Mouse (Mus musculus) ES-E14 (cell line): ENCODE data around the gene Kdm6b. TPM values are rescaled to one million over a fixed set of nuclear protein-coding genes. Genes with fewer than 3 reads are reported as not detected.

ENCODE experiments used
- DNase-seq: peaks from one replicate; pipeline ENCODE4 v3.0.0-alpha.2; 2013; ENCODE audit warnings: low read depth, low spot score
- H3K27ac ChIP-seq: 2 replicates; pipeline ENCODE4 v1.5.1; 2012; ENCODE audit warnings: low read depth, mild to moderate bottlenecking, low read length, moderate library complexity, mixed read lengths; ENCODE audit not compliant: poor library complexity, insufficient read depth, severe bottlenecking
- H3K36me3 ChIP-seq: 2 replicates; pipeline ENCODE4 v1.6.1; 2012; ENCODE audit warnings: mild to moderate bottlenecking, low read length, moderate library complexity, mixed read lengths; ENCODE audit not compliant: control insufficient read depth, poor library complexity, insufficient read depth, severe bottlenecking
- H3K4me1 ChIP-seq, 2 experiments: fragments of 150-350 bp in 1 of 2; sonication (generic) in 1 of 2; 2 replicates each; pipeline ENCODE4 v1.6.1; 2012; ENCODE audit warnings: low read length in 2 of 2, mild to moderate bottlenecking in 1 of 2, mixed read lengths in 1 of 2; ENCODE audit not compliant: control insufficient read depth in 2 of 2, insufficient read depth in 2 of 2, poor library complexity in 1 of 2
- H3K4me3 ChIP-seq, 2 experiments: fragments of 150-350 bp in 1 of 2; sonication (generic) in 1 of 2; 2 replicates each; pipeline ENCODE4 v1.5.1; 2012; ENCODE audit warnings: low read length in 2 of 2, low read depth in 1 of 2, mild to moderate bottlenecking in 1 of 2, mixed read lengths in 1 of 2; ENCODE audit not compliant: insufficient read depth in 1 of 2, poor library complexity in 1 of 2, severe bottlenecking in 1 of 2
- H3K9ac ChIP-seq: 2 replicates; pipeline ENCODE4 v1.6.1; 2012; ENCODE audit warnings: low read depth, mild to moderate bottlenecking, low read length, mixed read lengths; ENCODE audit not compliant: poor library complexity, insufficient read depth, severe bottlenecking
- H3K9me3 ChIP-seq: fragments of 150-350 bp; sonication (generic); 2 replicates; pipeline ENCODE4 v1.6.1; 2012; ENCODE audit warnings: low read depth, mild to moderate bottlenecking, low read length; ENCODE audit not compliant: control insufficient read depth, insufficient read depth
- CHD2 ChIP-seq: IDR thresholded peaks from 2 replicates; pipeline ENCODE4 v1.6.1; 2014; ENCODE audit warnings: mild to moderate bottlenecking, low read depth, low read length, inconsistent platforms
- HCFC1 ChIP-seq: IDR thresholded peaks from 2 replicates; pipeline ENCODE4 v1.6.1; 2012; ENCODE audit warnings: low read length, inconsistent platforms, borderline replicate concordance; ENCODE audit not compliant: insufficient read depth
- MAFK ChIP-seq: IDR thresholded peaks from 2 replicates; pipeline ENCODE4 v1.6.1; 2014; ENCODE audit warnings: mild to moderate bottlenecking, low read depth, low read length, inconsistent platforms; ENCODE audit not compliant: insufficient read depth
- ZC3H11A ChIP-seq: IDR thresholded peaks from 2 replicates; pipeline ENCODE4 v1.6.1; 2012; ENCODE audit warnings: low read depth, mild to moderate bottlenecking, inconsistent platforms, low read length, borderline replicate concordance
- ZNF384 ChIP-seq: IDR thresholded peaks from 2 replicates; pipeline ENCODE4 v1.6.1; 2012; ENCODE audit warnings: low read depth, low read length, inconsistent platforms
- in situ Hi-C, 2 experiments: fragments of 600-800 bp; cut with MboI; formaldehyde crosslinking; loops; one replicate each; pipeline ENCODE4 v1.15.1; 2025; ENCODE audit warnings: low sequenced_read_pairs in 2 of 2, inconsistent platforms in 1 of 2; ENCODE audit not compliant: unreplicated experiment in 2 of 2
- total RNA-seq: library from RNA; depleted of rRNA; stranded (reverse); fragments of 300-350 nt; gene quantifications from 2 replicates; pipeline ENCODE4 v1.2.3, GENCODE M21; 2012

Gene Kdm6b
- total RNA-seq, 1 experiment: 9.4 TPM

- Histone ChIP-seq H3K9me3 (no peaks in the 10 kb centered on the region), H3K9ac (no peak overlapping the region), H3K4me1 (peaks cover 0 to 3% of the 10 kb centered on the region in 2 experiments; a peak in 2 of 4 replicates), H3K4me3 (peak overlapping the region in 1 of 2 experiments; percentile 30; a peak in 1 of 4 replicates), H3K36me3 (no peaks in the 10 kb centered on the region), H3K27ac (no peak overlapping the region)
- TF ChIP-seq ZNF384: peak; percentile 99
- TF ChIP-seq ZC3H11A: peak; percentile 57
- TF ChIP-seq MAFK: no peak
- TF ChIP-seq CHD2: no peak
- TF ChIP-seq HCFC1: no peak
- DNase-seq: no peak
- in situ Hi-C loops: no loop called here
These were observed 23.0 kb downstream of the Kdm6b start for GRCm38 (mm10) chr11:69390400-69391034.

DNA sequence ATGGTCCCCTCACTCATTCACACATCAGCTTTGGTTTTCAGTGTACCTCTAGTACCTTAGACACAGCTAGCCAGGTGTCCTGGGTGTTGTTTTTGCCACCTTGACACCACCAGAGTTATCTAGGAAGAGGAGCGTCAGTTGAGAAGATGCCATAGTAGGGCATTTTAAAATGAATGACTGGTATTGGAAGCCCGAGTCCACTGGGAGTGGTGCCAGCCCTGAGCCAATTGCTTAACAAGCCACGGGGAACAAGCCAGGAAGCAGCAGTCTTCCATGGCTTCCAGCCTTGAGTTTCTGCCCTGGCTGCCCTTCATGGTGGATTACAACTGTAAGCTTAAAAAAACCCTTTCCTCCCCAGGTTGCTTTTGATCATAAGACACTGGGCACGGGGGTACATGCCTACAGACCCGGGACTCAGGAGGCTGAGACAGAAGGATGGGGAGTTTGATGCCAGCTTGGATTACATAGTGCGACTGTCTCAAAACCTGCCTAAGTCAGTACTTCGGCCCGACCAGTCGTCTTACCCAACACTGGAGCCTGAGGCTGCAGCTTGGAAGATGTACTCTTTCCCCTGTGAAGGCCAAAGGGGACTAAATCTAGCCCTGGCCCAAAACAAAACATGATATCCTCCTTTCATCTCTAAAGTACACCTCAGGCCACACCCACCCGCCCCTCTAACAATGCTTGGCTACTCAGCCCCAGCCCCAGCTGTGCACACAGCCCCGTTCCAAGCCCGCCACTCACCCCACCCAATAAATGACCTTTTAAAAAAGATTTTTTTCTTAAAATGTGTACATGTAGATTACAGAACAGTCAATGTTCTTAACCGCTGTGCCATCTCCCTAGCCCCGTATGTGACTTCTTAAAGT is 23.7 kb downstream of the Kdm6b start:
- Histone ChIP-seq H3K9me3 (no peaks in the 10 kb centered on the region), H3K27ac (no peak overlapping the region), H3K9ac (no peak overlapping the region), H3K36me3 (no peaks in the 10 kb centered on the region), H3K4me3 (peak overlapping the region in 1 of 2 experiments; percentile 30; a peak in 1 of 4 replicates), H3K4me1 (peaks cover 0 to 3% of the 10 kb centered on the region in 2 experiments; a peak in 2 of 4 replicates)
- TF ChIP-seq HCFC1 (no peak), MAFK (no peak), ZNF384 (no peak), ZC3H11A (no peak), CHD2 (no peak)
- in situ Hi-C loops: loop anchor here in 1 of 2 experiments (10.0 kb wide), 1 partner anchor 125 kb away; no protein-coding TSS in a partner anchor
- DNase-seq: no peak

DNA sequence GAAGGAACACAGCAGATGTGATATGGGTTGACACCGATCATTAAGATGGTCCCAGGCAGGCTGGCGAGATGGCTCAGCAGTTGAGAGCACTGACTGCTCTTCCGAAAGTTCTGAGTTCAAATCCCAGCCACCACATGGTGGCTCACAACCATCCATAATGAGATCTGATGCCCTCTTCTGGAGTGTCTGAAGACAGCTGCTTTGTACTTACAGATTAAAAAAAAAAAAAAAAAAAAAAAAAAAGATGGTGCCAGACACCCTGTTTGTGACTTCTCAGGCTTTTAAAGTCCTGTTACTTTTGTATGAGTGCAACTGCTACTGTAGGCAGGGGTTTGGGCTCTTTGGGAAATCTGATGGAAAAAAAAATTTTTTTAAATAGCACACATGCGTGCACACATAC is 24.8 kb downstream of the Kdm6b start:
- no peak for DNase-seq
- no peak overlapping the region for H3K9ac ChIP-seq
- no peak overlapping the region for H3K4me3 ChIP-seq
- no peak overlapping the region for H3K27ac ChIP-seq
- no peaks in the 10 kb centered on the region for H3K36me3 ChIP-seq
- TF ChIP-seq MAFK (no peak), ZNF384 (peak; percentile 67; the same call in 1 of the 2 replicates), CHD2 (no peak), HCFC1 (no peak), ZC3H11A (no peak)
- in situ Hi-C loops: loop anchor here in 1 of 2 experiments (10.0 kb wide), 1 partner anchor 124 kb away; no protein-coding TSS in a partner anchor
- H3K9me3 ChIP-seq: no peaks in the 10 kb centered on the region
- peaks cover 0 to 3% of the 10 kb centered on the region in 2 experiments; a peak in 2 of 4 replicates for H3K4me1 ChIP-seq

GRCm38 (mm10) chr11:69386758-69387157 is 26.7 kb downstream of the Kdm6b start:
- peaks cover 0 to 3% of the 10 kb centered on the region in 2 experiments; a peak in 2 of 4 replicates for H3K4me1 ChIP-seq
- TF ChIP-seq ZNF384 (no peak), ZC3H11A (no peak), HCFC1 (no peak), CHD2 (no peak), MAFK (no peak)
- no peak overlapping the region for H3K27ac ChIP-seq
- in situ Hi-C loops: loop anchor here in 1 of 2 experiments (10.0 kb wide), 1 partner anchor 122 kb away; no protein-coding TSS in a partner anchor
- no peak overlapping the region for H3K4me3 ChIP-seq
- no peaks in the 10 kb centered on the region for H3K36me3 ChIP-seq
- no peaks in the 10 kb centered on the region for H3K9me3 ChIP-seq
- no peak overlapping the region for H3K9ac ChIP-seq
- no peak for DNase-seq
